Mouse (Mus musculus): ENCODE results near the gene 5031410I06Rik.
"Not testable (repeated sequence)": the region's sequence is repeated elsewhere in the genome, so short reads cannot be mapped to it uniquely, and the experiment has no call there.

Gene 5031410I06Rik

GRCm38 (mm10) chr5:26105262-26105661 is at the start of gene 5031410I06Rik:
Gene 5031410I06Rik, minus strand, starts transcription at chr5:26105362.
- not testable (repeated sequence) for DNase-seq (ENCODE audit: inconsistent age in 2 of 2, low spot score in 1 of 2)

- DNase-seq (ENCODE audit: inconsistent age in 2 of 2, low spot score in 1 of 2), result no peak
These were observed 37.7 kb upstream of the 5031410I06Rik start for GRCm38 (mm10) chr5:26142891-26143290.

- not testable (repeated sequence) for DNase-seq (ENCODE audit: inconsistent age in 2 of 2, low spot score in 1 of 2)
These were observed 16.2 kb upstream of the 5031410I06Rik start, which contains the start of gene Gm10220 for GRCm38 (mm10) chr5:26121321-26121720. Gene Gm10220, minus strand, starts transcription at chr5:26121421.

GRCm38 (mm10) chr5:26089191-26089590 is 16.0 kb downstream of the 5031410I06Rik start, which contains the start of gene Gm10471:
Gene Gm10471, minus strand, starts transcription at chr5:26089291.
- DNase-seq (ENCODE audit: inconsistent age in 2 of 2, low spot score in 1 of 2), result not testable (repeated sequence)

GRCm38 (mm10) chr5:26079023-26079422 is 26.1 kb downstream of the 5031410I06Rik start:
- peak in 1 of 2 experiments; percentile 30 for DNase-seq (ENCODE audit: inconsistent age in 2 of 2, low spot score in 1 of 2)

GRCm38 (mm10) chr5:26070716-26071115 is 34.4 kb downstream of the 5031410I06Rik start:
- DNase-seq (ENCODE audit: inconsistent age in 2 of 2, low spot score in 1 of 2), result no peak

- DNase-seq (ENCODE audit: inconsistent age in 2 of 2, low spot score in 1 of 2), result not testable (repeated sequence)
These were observed 46.7 kb downstream of the 5031410I06Rik start, which contains the start of gene Gm7347 for GRCm38 (mm10) chr5:26058481-26058880. Gene Gm7347, minus strand, starts transcription at chr5:26058581.
